Mouse (Mus musculus) naive thymus-derived CD4-positive, alpha-beta T cell, adult 5 months (primary cell): ENCODE data around the gene Vmn1r46. TPM values are rescaled to one million over a fixed set of nuclear protein-coding genes. Genes with fewer than 3 reads are reported as not detected.

Experiments
- polyA plus RNA-seq: library from polyadenylated mRNA; unstranded; fragments of 100-300 nt; shearing (Covaris generic); gene quantifications from one replicate; pipeline ENCODE4 v1.2.1, GENCODE M21; 2017

The Vmn1r46 gene
- polyA plus RNA-seq: not detected

DNA sequence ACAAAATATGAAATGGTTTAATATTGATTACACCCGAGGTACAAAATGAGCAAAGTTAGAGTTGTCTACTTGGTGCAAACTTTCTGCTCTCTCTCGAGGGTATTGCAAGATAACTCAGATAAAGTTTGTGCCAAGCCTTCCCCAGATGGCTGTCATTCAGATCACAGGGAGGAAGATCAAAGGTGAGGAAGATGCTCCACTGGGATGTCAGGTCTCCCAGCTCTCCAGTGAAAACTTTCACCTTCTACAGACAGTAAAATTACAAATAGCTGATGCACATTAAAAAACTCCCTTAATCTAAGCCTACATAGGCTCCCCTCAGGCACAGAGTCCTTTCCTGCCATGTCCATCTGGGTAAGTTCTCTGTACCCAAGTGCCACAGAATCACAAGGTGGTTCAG is at the start of gene Vmn1r46:
TSS of gene Vmn1r46 (plus strand) at position 301 of the 400 bp plus-strand sequence.

DNA sequence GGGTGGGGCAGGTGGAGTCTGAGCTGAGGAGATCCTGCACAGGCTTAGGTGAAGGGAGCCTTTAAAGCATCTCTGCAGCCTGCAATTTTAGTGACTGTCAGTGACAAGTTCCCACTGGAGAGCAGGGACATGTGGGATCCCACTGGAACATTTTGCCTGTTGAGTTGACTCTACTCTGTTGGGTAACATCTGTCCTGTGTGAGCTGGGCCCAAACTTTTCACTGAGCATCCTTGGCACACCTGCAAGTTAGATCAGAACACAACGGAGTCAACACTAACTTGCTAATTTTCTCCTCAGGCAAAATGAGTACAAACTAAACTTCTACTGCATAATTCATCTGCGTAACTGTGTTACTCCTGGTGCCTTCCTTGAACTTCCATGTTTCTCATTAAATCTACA is 28.6 kb upstream of the Vmn1r46 start, which contains the start of gene Vmn1r45:
TSS of gene Vmn1r45 (minus strand) at position 101 of the 400 bp plus-strand sequence.

DNA sequence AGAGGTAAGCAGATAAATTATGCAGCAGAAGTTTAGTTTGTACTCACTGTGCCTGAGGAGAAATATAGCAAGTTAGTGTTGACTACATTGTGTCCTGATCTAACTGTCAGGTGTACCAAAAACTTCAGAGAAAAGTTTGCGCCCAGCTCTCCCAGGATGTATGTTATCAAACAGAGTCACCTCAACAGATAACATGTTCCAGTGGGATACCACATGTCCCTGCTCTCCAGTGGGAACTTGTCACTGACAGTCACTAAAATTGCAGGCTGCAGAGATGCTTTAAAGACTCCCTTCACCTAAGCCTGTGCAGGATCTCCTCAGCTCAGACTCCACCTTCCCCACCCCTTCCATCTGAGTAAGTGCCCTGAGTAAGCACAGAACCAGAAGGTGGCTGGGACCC is 46.7 kb downstream of the Vmn1r46 start, which contains the start of gene Vmn1r47:
TSS of gene Vmn1r47 (plus strand) at position 301 of the 400 bp plus-strand sequence.

Other genes with a start within 250 kb of the Vmn1r46 start
- not detected for gene Vmn1r41, start 228.5 kb upstream of the Vmn1r46 start, polyA plus RNA-seq
- not detected for gene Vmn1r42, start 92.9 kb upstream of the Vmn1r46 start, polyA plus RNA-seq
- gene Vmn1r43, start 92.9 kb upstream of the Vmn1r46 start, polyA plus RNA-seq: not detected
- not detected for gene Vmn1r44, start 85.7 kb upstream of the Vmn1r46 start, polyA plus RNA-seq
- gene Vmn1r45, start 28.7 kb upstream of the Vmn1r46 start, polyA plus RNA-seq: not detected
- gene Vmn1r47, start 46.8 kb downstream of the Vmn1r46 start, polyA plus RNA-seq: not detected
- gene Vmn1r48, start 67.5 kb downstream of the Vmn1r46 start, polyA plus RNA-seq: not detected
- 0.05 TPM for gene Vmn1r49, start 109.2 kb downstream of the Vmn1r46 start, polyA plus RNA-seq
- gene Vmn1r50, start 132.1 kb downstream of the Vmn1r46 start, polyA plus RNA-seq: not detected
- not detected for gene Vmn1r51, start 153.3 kb downstream of the Vmn1r46 start, polyA plus RNA-seq
- not detected for gene Vmn1r52, start 205.5 kb downstream of the Vmn1r46 start, polyA plus RNA-seq
- not detected for gene V1ra8, start 233.5 kb downstream of the Vmn1r46 start, polyA plus RNA-seq